Mouse (Mus musculus): Measurements from ENCODE around the gene Ly6g5c.

DNA sequence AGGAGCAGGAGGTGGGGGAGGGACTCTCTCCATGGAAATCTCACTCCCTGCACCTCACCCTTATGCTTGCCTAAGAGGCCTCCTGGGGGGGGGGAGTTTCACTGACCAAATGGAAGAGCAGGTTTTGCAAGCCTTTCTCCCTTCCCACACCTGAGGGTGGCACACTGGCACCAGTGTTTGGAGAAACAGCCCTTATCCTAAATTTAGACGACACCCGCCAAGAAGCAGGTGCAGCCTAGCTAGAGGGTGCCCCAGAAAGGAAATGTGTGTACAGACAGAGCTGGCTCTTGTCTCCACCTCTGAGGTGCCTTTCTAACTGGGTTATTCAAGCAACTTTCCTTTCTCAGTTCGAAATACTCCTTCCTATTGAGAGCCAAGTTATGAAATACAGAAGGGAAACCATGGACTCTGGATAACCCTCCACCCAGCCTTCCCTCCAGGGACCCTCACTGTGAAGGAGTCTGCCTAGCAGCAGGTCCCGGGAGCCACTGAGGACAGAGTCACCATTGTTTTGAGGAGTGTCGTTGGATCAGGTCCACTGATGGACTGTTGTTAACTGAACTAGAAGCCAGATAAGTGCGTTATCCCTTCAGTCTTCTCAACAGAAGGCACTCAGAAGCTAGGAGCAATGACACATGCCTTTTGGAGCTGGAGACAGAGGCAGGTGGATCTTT lies 37.4 kb upstream of the Ly6g5c start:
- TF ChIP-seq CTCF (IDR thresholded peaks at IDR 0.05) (peak; percentile 32; the same call in 1 of the 2 replicates), EP300 (IDR thresholded peaks at IDR 0.05) (no peak)

Data from lung, postnatal 0 days (tissue).